Mouse (Mus musculus) ES-E14 (cell line): ENCODE data around the gene Alg9.

ENCODE experiments used
- CHD2 ChIP-seq: IDR thresholded peaks from 2 replicates; pipeline ENCODE4 v1.6.1; 2014; ENCODE audit warnings: mild to moderate bottlenecking, low read depth, low read length, inconsistent platforms
- HCFC1 ChIP-seq: IDR thresholded peaks from 2 replicates; pipeline ENCODE4 v1.6.1; 2012; ENCODE audit warnings: low read length, inconsistent platforms, borderline replicate concordance; ENCODE audit not compliant: insufficient read depth
- MAFK ChIP-seq: IDR thresholded peaks from 2 replicates; pipeline ENCODE4 v1.6.1; 2014; ENCODE audit warnings: mild to moderate bottlenecking, low read depth, low read length, inconsistent platforms; ENCODE audit not compliant: insufficient read depth
- ZC3H11A ChIP-seq: IDR thresholded peaks from 2 replicates; pipeline ENCODE4 v1.6.1; 2012; ENCODE audit warnings: low read depth, mild to moderate bottlenecking, inconsistent platforms, low read length, borderline replicate concordance
- ZNF384 ChIP-seq: IDR thresholded peaks from 2 replicates; pipeline ENCODE4 v1.6.1; 2012; ENCODE audit warnings: low read depth, low read length, inconsistent platforms

DNA sequence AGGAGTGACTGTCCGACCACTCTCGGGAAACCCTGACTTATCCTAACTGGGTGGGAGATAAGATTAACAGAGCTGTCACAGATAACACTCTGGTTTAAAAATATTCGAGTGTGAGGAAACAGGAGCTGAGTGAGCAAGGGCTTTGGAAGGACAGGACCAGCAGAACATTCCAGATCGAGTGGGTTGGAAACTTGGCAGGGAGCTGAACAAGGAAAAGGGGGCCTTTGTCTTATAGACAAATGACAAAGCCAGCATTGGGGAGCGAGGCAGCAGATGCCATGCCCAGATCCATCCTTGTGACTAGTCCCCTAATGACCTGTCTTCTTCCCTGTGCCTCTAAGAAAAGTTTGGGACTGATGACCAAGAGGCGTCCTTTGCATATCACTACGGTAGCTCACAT is 20.9 kb upstream of the Alg9 start:
- TF ChIP-seq CHD2 (no peak), MAFK (no peak), ZC3H11A (no peak), ZNF384 (no peak), HCFC1 (no peak)
